Mouse (Mus musculus): ENCODE measurements around the gene Lrrc17. TPM values are rescaled to one million over a fixed set of nuclear protein-coding genes. Genes with fewer than 3 reads are reported as not detected.

Gene Lrrc17
- polyA plus RNA-seq, 1 experiment from 2014 or later, result 5.7 TPM

DNA sequence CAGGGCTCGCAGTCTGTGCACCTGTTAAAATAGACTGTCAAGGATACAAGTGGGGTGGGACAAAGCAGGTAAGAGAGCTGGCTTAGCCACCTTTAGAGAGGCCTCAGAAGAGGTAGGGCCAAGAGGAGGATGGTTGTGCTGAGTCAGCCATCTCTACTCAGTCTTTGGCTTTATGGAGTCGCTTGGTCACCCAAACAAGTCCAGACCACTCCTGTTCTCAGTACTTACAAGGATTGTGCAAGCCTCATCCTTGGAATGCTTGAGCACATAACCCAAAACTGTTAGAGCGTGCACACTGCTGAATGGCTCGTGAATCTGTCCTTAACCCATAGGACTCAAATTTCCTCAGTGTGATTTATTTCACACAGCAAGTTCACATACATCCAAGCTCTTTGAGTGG lies 10.3 kb downstream of the Lrrc17 start:
- Histone ChIP-seq H3K9me3 (ENCODE audit: control insufficient read depth, low read length) (no peaks in the 10 kb centered on the region), H3K4me3 (ENCODE audit: low read length) (no peak overlapping the region), H3K4me2 (ENCODE audit: low read length) (no peak overlapping the region), H3K27me3 (replicated peaks; ENCODE audit: control insufficient read depth, insufficient read depth, low read length) (no peaks in the 10 kb centered on the region), H3K9ac (ENCODE audit: low read depth, low read length) (no peak overlapping the region), H3K4me1 (ENCODE audit: control insufficient read depth, insufficient read depth, low read depth, low read length) (no peaks in the 10 kb centered on the region), H3K36me3 (ENCODE audit: control insufficient read depth, insufficient read depth, low read length) (no peaks in the 10 kb centered on the region), H3K27ac (ENCODE audit: low read depth, low read length) (no peak overlapping the region)
- ATAC-seq, result no peak
- WGBS, result 88% methylated on average over 4 of the region's 4 CpGs

DNA sequence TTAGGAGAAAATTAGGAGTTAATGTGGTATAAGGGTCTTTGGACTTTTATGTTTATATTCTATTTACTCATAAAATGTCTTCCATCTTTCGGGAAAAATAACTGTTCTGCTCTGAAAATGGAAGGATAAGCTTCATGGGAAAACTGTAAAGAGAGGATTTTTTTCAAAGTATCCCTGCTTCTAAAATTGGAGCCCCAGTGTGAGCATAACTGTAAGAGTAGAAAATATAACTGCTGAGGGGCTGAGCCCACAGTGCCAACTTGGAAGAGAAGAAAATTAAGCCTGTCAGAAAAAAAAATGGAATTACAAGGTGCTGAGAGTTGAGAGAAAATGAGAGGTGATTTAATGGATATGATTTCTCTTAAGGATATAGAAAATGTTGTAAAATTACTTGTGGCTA lies 11.4 kb downstream of the Lrrc17 start:
- Histone ChIP-seq H3K27ac (ENCODE audit: low read depth, low read length) (no peak overlapping the region), H3K4me1 (ENCODE audit: control insufficient read depth, insufficient read depth, low read depth, low read length) (no peaks in the 10 kb centered on the region), H3K36me3 (ENCODE audit: control insufficient read depth, insufficient read depth, low read length) (no peaks in the 10 kb centered on the region), H3K27me3 (replicated peaks; ENCODE audit: control insufficient read depth, insufficient read depth, low read length) (no peaks in the 10 kb centered on the region), H3K9me3 (ENCODE audit: control insufficient read depth, low read length) (no peaks in the 10 kb centered on the region), H3K4me2 (ENCODE audit: low read length) (no peak overlapping the region), H3K4me3 (ENCODE audit: low read length) (no peak overlapping the region), H3K9ac (ENCODE audit: low read depth, low read length) (no peak overlapping the region)
- 72% methylated on average over 1 of the region's 1 CpGs for WGBS
- no peak for ATAC-seq

DNA sequence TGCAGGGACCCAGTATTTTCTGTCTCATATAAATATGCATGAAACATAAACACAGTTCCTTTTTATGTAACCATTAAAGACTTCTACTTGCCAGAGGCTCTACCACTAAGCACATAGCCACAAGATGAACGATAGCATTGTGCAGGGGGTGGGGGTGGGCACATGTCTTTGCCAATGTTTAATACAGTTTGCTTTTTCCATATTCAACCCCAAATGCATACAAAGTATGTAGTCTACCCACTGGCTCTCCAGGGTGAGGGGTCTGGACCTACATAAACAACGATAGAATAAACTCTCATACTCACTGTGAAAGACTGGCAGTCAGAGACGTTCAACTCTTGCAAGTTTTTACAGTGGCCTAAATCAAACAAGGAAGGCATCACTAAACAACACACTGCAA lies 13.1 kb downstream of the Lrrc17 start:
- H3K27me3 ChIP-seq (replicated peaks; ENCODE audit: control insufficient read depth, insufficient read depth, low read length), result no peaks in the 10 kb centered on the region
- 76% methylated on average over 3 of the region's 3 CpGs for WGBS
- ATAC-seq, result no peak
- no peaks in the 10 kb centered on the region for H3K4me1 ChIP-seq (ENCODE audit: control insufficient read depth, insufficient read depth, low read depth, low read length)
- no peaks in the 10 kb centered on the region for H3K36me3 ChIP-seq (ENCODE audit: control insufficient read depth, insufficient read depth, low read length)
- no peaks in the 10 kb centered on the region for H3K9me3 ChIP-seq (ENCODE audit: control insufficient read depth, low read length)
- no peak overlapping the region for H3K27ac ChIP-seq (ENCODE audit: low read depth, low read length)
- H3K4me2 ChIP-seq (ENCODE audit: low read length), result no peak overlapping the region
- no peak overlapping the region for H3K9ac ChIP-seq (ENCODE audit: low read depth, low read length)
- no peak overlapping the region for H3K4me3 ChIP-seq (ENCODE audit: low read length)

DNA sequence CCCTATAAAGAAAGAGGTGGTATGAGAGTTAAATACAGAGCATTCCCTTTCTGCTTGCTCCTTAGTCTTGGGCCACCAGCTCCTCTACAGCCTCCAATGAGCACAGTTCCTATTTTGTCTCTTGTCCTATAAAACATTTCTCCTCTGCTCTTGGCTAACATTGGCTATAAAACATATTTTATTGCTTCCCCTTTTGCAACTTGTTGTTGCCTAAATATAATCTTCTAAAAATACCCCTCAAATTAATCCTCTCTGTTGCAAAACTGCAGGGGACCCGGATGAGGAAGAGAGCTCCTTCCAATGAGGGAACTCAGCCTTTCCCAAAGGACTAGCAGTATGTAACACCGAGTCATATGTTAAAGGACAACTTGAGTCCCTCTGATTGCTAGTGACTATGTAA lies 20.6 kb downstream of the Lrrc17 start:
- Histone ChIP-seq H3K4me3 (ENCODE audit: low read length) (no peak overlapping the region), H3K9ac (ENCODE audit: low read depth, low read length) (no peak overlapping the region), H3K4me2 (ENCODE audit: low read length) (no peak overlapping the region), H3K4me1 (ENCODE audit: control insufficient read depth, insufficient read depth, low read depth, low read length) (no peaks in the 10 kb centered on the region), H3K9me3 (ENCODE audit: control insufficient read depth, low read length) (no peaks in the 10 kb centered on the region), H3K27me3 (replicated peaks; ENCODE audit: control insufficient read depth, insufficient read depth, low read length) (no peaks in the 10 kb centered on the region), H3K27ac (ENCODE audit: low read depth, low read length) (no peak overlapping the region), H3K36me3 (ENCODE audit: control insufficient read depth, insufficient read depth, low read length) (no peaks in the 10 kb centered on the region)
- WGBS, result 84% methylated on average over 2 of the region's 2 CpGs
- ATAC-seq, result no peak

DNA sequence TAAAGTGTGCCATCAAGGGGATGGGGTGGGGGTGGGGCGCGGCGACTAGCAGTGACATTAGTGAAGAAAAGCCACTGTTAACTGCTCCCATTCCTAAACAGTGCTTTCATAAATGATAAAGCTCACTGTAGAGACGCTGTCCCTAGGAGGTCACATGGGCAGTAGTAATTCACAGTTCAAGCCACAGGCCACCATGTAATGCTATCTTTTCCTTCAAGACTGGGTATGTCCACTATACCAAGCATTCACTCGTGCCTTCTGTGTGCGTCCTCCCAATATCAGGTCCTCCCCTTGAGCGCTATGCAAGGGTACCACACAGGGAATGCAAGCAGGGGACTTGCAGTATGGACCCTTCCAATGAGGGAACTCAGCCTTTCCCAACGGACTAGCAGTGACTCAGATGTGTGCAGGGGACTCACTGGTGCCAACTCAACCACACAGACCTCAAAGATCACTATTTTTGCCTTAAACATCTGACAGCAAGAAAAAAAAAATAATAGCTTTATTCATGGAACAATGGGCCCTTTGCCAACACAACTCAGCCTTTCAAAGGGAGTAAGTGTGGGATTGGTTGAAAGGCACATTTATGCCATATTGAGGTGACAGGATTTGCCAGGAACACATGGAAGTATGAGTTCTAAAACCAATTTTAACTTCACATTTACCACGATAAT lies 22.2 kb downstream of the Lrrc17 start:
- no peak for ATAC-seq
- Histone ChIP-seq H3K4me3 (ENCODE audit: low read length) (no peak overlapping the region), H3K27me3 (replicated peaks; ENCODE audit: control insufficient read depth, insufficient read depth, low read length) (no peaks in the 10 kb centered on the region), H3K27ac (ENCODE audit: low read depth, low read length) (no peak overlapping the region), H3K9ac (ENCODE audit: low read depth, low read length) (no peak overlapping the region), H3K4me2 (ENCODE audit: low read length) (no peak overlapping the region), H3K4me1 (ENCODE audit: control insufficient read depth, insufficient read depth, low read depth, low read length) (no peaks in the 10 kb centered on the region), H3K9me3 (ENCODE audit: control insufficient read depth, low read length) (no peaks in the 10 kb centered on the region), H3K36me3 (ENCODE audit: control insufficient read depth, insufficient read depth, low read length) (no peaks in the 10 kb centered on the region)
- WGBS, result 91% methylated on average over 9 of the region's 9 CpGs

DNA sequence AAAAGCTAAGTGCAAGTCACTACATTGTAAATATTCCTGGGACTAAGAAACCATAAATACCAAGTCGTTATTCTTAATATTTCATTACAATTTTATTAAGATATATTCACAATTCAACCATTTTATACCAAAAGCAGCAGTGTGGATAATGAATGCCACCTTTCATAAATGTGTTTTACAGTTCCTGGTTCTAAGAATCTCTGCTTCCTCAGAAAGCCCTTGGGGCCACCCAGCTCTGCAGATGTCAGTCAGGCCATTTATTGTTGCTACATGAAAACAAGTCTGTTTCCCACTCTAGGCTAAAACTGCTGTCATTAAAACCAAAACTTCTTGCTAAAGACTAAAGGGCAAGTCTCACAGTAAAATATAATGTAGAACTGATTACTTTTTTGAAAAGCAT lies 24.4 kb downstream of the Lrrc17 start:
- Histone ChIP-seq H3K4me2 (ENCODE audit: low read length) (no peak overlapping the region), H3K4me1 (ENCODE audit: control insufficient read depth, insufficient read depth, low read depth, low read length) (no peaks in the 10 kb centered on the region), H3K4me3 (ENCODE audit: low read length) (no peak overlapping the region), H3K27ac (ENCODE audit: low read depth, low read length) (no peak overlapping the region), H3K9me3 (ENCODE audit: control insufficient read depth, low read length) (no peaks in the 10 kb centered on the region), H3K36me3 (ENCODE audit: control insufficient read depth, insufficient read depth, low read length) (no peaks in the 10 kb centered on the region), H3K27me3 (replicated peaks; ENCODE audit: control insufficient read depth, insufficient read depth, low read length) (no peaks in the 10 kb centered on the region), H3K9ac (ENCODE audit: low read depth, low read length) (no peak overlapping the region)
- 85% methylated on average over 1 of the region's 1 CpGs for WGBS
- ATAC-seq, result no peak

DNA sequence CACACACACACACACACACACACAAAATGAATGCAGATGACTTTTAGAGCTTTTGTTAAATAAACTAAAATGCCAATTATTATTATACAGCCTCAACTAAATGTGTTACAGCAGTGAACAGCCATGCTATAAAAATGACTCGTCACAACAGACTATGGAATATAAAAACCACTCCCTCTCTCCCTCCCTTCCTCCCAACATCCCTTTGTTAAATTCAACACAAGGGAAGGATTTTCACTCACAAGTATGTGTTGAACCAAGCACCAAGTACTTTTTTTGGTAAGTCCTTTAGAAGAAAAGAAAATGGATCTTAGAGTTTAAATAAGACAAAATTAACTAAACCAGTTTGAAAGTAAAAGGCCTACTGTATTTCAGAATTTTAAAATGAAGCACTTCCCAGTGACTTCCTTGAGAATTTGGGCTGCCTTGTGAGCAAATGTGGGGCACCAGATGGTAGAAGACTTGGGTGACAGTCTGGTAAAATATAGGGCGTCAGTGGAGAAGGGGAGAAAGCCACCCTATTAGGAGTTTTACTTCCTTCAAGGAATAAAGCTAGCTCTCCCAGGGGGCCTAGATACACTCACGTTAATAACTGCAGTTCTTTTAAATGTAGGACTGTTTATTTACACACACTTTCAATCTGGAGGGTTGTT lies 29.5 kb downstream of the Lrrc17 start:
- H3K27ac ChIP-seq (ENCODE audit: low read depth, low read length), result no peak overlapping the region
- H3K4me1 ChIP-seq (ENCODE audit: control insufficient read depth, insufficient read depth, low read depth, low read length), result no peaks in the 10 kb centered on the region
- H3K27me3 ChIP-seq (replicated peaks; ENCODE audit: control insufficient read depth, insufficient read depth, low read length), result no peaks in the 10 kb centered on the region
- H3K4me2 ChIP-seq (ENCODE audit: low read length), result no peak overlapping the region
- H3K36me3 ChIP-seq (ENCODE audit: control insufficient read depth, insufficient read depth, low read length), result no peaks in the 10 kb centered on the region
- no peaks in the 10 kb centered on the region for H3K9me3 ChIP-seq (ENCODE audit: control insufficient read depth, low read length)
- H3K4me3 ChIP-seq (ENCODE audit: low read length), result no peak overlapping the region
- no peak overlapping the region for H3K9ac ChIP-seq (ENCODE audit: low read depth, low read length)
- WGBS, result 76% methylated on average over 3 of the region's 3 CpGs
- ATAC-seq, result no peak

DNA sequence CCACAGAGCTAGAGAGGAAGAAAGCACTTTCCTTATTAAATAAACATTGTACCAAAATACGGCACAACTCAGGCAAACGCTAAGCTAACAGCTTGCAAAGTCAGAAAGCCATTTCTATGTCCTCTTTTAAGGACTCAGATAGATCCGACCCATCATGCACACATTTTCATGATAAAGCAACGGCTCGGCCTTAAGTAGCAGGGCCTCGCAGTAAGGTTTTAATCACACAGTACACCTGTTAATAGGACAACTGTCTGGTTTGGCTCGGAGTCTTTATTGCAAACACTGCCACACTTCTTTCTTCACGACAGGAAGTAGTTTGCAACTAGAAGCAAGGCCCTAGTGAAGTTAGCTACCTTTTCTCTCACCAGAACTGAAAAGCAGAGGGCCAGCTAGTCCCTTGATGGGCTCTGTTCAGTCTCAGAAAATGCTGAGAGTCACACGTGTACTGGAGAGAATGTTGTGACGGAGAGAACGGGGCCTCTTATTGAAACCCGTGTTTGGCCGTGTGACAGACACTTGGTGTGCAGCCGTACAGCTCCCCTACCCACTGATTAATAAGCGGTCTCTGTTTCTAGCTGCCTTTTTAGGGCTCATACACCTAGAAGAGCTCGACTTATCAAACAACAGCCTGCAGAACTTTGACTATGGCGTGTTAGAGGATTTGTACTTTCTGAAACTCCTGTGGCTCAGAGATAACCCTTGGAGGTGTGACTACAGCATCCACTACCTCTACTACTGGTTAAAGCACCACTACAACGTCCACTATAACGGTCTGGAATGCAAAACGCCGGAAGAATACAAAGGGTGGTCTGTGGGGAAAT lies 31.2 kb downstream of the Lrrc17 start:
- WGBS, result 74% methylated on average over 21 of the region's 21 CpGs
- Histone ChIP-seq H3K9me3 (ENCODE audit: control insufficient read depth, low read length) (no peaks in the 10 kb centered on the region), H3K27me3 (replicated peaks; ENCODE audit: control insufficient read depth, insufficient read depth, low read length) (no peaks in the 10 kb centered on the region), H3K9ac (ENCODE audit: low read depth, low read length) (no peak overlapping the region), H3K4me3 (ENCODE audit: low read length) (no peak overlapping the region), H3K4me1 (ENCODE audit: control insufficient read depth, insufficient read depth, low read depth, low read length) (no peaks in the 10 kb centered on the region), H3K4me2 (ENCODE audit: low read length) (no peak overlapping the region), H3K27ac (ENCODE audit: low read depth, low read length) (no peak overlapping the region), H3K36me3 (ENCODE audit: control insufficient read depth, insufficient read depth, low read length) (no peaks in the 10 kb centered on the region)
- ATAC-seq, result no peak

DNA sequence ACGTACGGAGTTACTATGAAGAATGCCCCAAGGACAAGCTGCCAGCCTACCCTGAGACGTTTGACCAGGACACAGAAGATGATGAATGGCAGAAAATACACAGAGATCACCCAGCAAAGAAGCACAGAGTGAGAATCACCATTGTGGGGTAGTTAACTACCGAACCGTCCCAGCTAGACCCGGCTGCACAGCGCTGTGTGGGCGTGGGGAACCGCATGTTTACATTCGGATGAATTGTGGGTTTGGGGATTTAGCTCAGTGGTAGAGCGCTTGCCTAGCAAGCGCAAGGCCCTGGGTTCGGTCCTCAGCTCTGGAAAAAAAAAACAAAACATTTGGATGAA lies 31.8 kb downstream of the Lrrc17 start:
- 78% methylated on average over 13 of the region's 13 CpGs for WGBS
- ATAC-seq, result no peak
- H3K4me3 ChIP-seq (ENCODE audit: low read length), result no peak overlapping the region

More for the DNA sequence above, 31.8 kb downstream of the Lrrc17 start:
- Histone ChIP-seq H3K4me2 (ENCODE audit: low read length) (no peak overlapping the region), H3K9ac (ENCODE audit: low read depth, low read length) (no peak overlapping the region), H3K36me3 (ENCODE audit: control insufficient read depth, insufficient read depth, low read length) (no peaks in the 10 kb centered on the region), H3K4me1 (ENCODE audit: control insufficient read depth, insufficient read depth, low read depth, low read length) (no peaks in the 10 kb centered on the region), H3K27ac (ENCODE audit: low read depth, low read length) (no peak overlapping the region), H3K9me3 (ENCODE audit: control insufficient read depth, low read length) (no peaks in the 10 kb centered on the region), H3K27me3 (replicated peaks; ENCODE audit: control insufficient read depth, insufficient read depth, low read length) (no peaks in the 10 kb centered on the region)

Measured in hindbrain, embryonic 16.5 days (tissue).